Mouse (Mus musculus): Measurements from ENCODE around the gene Senp1. TPM values are rescaled to one million over a fixed set of nuclear protein-coding genes. Genes with fewer than 3 reads are reported as not detected.

The Senp1 gene
- polyA plus RNA-seq, 1 experiment, result 1.0 TPM

DNA sequence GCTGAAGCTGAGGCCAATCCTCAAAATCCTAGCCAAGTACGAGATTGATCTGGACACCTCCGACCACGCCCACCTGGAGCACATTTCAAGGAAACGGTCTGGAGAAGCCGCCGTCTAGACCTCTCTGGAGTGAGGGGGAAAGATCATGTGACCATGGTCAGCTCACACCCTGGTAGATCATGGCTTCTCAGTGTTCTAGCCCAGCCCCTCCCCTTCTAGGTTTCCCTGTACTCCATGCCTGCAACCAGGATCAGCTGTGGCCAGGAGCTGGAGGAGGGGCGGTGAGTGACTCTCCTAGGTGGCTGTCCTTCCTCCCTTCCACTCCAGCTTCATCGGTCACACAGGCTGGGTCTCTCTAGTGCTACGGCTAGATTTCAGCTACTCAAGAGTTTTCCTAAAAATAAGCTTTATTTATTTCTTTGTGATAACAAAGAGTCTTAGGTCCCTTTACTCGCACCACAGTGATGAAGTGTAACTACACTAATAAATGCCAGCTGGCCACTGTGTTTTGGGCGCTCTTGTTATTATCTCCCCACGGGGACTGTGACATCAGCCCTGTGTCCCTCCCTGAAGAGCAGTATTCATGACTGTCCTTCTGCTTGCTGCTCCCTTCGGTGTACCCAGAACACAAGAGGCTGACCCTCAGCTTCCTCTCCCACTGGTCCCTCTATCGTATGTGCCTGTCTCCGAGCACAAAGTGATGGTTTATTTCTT is 38.6 kb upstream of the Senp1 start:
- H3K4me1 ChIP-seq (ENCODE audit: control insufficient read depth), result no peaks in the 10 kb centered on the region
- no peak overlapping the region for H3K4me3 ChIP-seq (replicated peaks)
- no peaks in the 10 kb centered on the region for H3K27me3 ChIP-seq (ENCODE audit: control insufficient read depth)
- no peaks in the 10 kb centered on the region for H3K9me3 ChIP-seq (ENCODE audit: control insufficient read depth, low read length)
- TF ChIP-seq TAL1 (IDR thresholded peaks at IDR 0.05; ENCODE audit: low read length) (no peak), GATA1 (IDR thresholded peaks at IDR 0.05; ENCODE audit: low read length) (no peak)
- H3K36me3 ChIP-seq (ENCODE audit: control insufficient read depth), result peaks cover 99% of the 10 kb centered on the region

DNA sequence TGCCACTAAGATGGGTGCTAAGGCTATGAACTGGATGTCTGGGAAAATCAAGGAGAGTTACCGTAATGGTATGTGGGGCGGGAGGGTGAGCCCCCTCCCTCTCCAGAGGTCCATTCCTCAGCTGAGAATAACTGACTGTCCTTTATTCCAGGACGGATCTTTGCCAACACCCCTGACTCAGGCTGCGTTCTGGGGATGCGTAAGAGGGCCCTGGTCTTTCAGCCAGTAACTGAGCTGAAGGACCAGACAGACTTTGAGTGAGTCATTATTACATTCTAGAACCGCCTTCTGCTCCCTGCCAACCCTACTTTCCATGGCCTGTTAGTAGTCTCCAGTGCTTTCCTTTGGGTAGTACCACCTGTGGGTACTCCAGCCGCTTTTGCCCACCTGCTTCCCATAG is 37.9 kb upstream of the Senp1 start:
- H3K27me3 ChIP-seq (ENCODE audit: control insufficient read depth), result no peaks in the 10 kb centered on the region
- no peak overlapping the region for H3K4me3 ChIP-seq (replicated peaks)
- H3K36me3 ChIP-seq (ENCODE audit: control insufficient read depth), result peaks cover 99% of the 10 kb centered on the region
- TF ChIP-seq GATA1 (IDR thresholded peaks at IDR 0.05; ENCODE audit: low read length) (no peak), TAL1 (IDR thresholded peaks at IDR 0.05; ENCODE audit: low read length) (no peak)
- H3K4me1 ChIP-seq (ENCODE audit: control insufficient read depth), result no peaks in the 10 kb centered on the region
- H3K9me3 ChIP-seq (ENCODE audit: control insufficient read depth, low read length), result no peaks in the 10 kb centered on the region

DNA sequence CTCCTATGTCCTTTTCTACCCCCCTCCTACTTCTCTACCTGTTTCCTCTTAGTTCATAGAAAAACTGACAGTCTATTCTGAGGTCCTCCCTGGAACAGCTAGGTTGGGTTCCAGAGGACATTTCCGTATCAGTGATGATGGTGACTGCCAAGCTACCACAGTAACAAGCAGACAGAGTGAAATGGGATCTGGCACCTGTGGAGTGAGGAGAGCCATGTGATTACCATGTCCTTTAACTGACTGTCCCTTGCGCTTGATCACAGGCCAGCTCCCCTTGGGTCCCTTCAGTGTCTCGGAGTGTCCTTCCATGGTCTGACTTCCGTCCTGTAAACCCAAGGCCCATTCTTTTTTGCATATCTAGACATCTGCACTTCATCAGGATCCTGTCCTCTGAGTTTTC is 37.5 kb upstream of the Senp1 start:
- Histone ChIP-seq H3K36me3 (ENCODE audit: control insufficient read depth) (peaks cover 99% of the 10 kb centered on the region), H3K27me3 (ENCODE audit: control insufficient read depth) (no peaks in the 10 kb centered on the region), H3K4me3 (replicated peaks) (no peak overlapping the region), H3K9me3 (ENCODE audit: control insufficient read depth, low read length) (no peaks in the 10 kb centered on the region), H3K4me1 (ENCODE audit: control insufficient read depth) (no peaks in the 10 kb centered on the region)
- TF ChIP-seq GATA1 (IDR thresholded peaks at IDR 0.05; ENCODE audit: low read length) (no peak), TAL1 (IDR thresholded peaks at IDR 0.05; ENCODE audit: low read length) (no peak)

DNA sequence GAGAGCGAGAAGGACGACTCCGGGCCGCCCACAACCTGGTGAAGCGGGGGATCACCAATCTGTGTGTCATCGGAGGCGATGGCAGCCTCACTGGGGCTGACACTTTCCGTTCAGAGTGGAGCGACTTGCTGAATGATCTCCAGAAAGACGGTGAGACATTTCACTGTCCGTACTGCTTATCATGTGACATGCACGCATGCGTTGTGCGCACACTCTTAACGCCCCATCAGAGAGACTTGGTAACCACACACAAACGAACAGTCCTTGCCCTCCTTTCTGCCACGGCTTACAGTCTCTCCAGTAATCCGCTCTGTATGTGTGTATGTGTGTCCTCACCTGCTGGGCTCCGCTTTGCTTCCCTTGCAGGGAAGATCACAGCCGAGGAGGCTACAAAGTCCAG is 27.3 kb upstream of the Senp1 start:
- TF ChIP-seq GATA1 (IDR thresholded peaks at IDR 0.05; ENCODE audit: low read length), result no peak
- TF ChIP-seq TAL1 (IDR thresholded peaks at IDR 0.05; ENCODE audit: low read length), result no peak
- H3K36me3 ChIP-seq (ENCODE audit: control insufficient read depth), result peaks cover 91% of the 10 kb centered on the region
- H3K4me3 ChIP-seq (replicated peaks), result no peak overlapping the region
- no peaks in the 10 kb centered on the region for H3K27me3 ChIP-seq (ENCODE audit: control insufficient read depth)
- no peaks in the 10 kb centered on the region for H3K9me3 ChIP-seq (ENCODE audit: control insufficient read depth, low read length)
- peaks cover 25% of the 10 kb centered on the region for H3K4me1 ChIP-seq (ENCODE audit: control insufficient read depth)

DNA sequence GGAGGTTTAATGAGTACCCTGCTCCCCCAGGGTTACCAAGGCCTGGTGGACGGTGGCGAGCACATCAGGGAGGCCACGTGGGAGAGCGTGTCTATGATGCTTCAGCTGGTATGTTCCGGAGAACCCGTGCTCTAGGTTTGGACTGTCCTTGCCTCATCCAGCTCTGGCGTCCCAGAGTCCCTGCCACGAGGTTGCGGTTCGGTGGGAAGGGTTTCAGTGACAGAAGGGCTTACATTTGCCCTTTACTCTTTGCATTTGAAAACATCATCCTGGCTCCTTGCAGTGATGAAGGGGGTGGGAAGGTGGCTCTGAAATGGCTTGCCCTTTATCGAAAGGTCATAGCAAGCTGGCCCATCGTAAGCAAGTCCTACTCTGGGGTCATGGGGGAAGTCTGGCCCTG is 25.8 kb upstream of the Senp1 start:
- Histone ChIP-seq H3K9me3 (ENCODE audit: control insufficient read depth, low read length) (no peaks in the 10 kb centered on the region), H3K4me3 (replicated peaks) (no peak overlapping the region), H3K4me1 (ENCODE audit: control insufficient read depth) (peaks cover 38% of the 10 kb centered on the region), H3K36me3 (ENCODE audit: control insufficient read depth) (peaks cover 89% of the 10 kb centered on the region), H3K27me3 (ENCODE audit: control insufficient read depth) (no peaks in the 10 kb centered on the region)
- no peak for TF ChIP-seq TAL1 (IDR thresholded peaks at IDR 0.05; ENCODE audit: low read length)
- no peak for TF ChIP-seq GATA1 (IDR thresholded peaks at IDR 0.05; ENCODE audit: low read length)

DNA sequence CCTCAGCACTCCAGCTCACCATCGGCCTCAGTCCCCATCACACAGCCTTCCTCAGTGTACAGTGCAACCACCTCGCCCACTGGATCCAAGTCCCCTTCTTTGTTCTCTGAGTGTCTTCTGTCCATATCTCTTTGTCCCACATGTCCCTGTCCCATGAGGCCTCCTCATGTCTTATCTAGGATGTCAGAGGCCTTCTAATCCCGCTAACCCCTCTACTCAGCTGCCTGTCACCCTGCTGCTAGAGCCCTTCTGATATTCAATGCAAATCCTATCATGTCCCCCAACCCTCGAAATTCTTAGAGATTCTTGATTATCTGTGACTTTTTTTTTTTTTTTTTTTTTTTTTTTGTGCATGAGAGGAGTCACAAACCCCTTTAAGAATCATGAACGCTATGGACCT is 22.7 kb upstream of the Senp1 start:
- Histone ChIP-seq H3K27me3 (ENCODE audit: control insufficient read depth) (no peaks in the 10 kb centered on the region), H3K9me3 (ENCODE audit: control insufficient read depth, low read length) (no peaks in the 10 kb centered on the region), H3K4me1 (ENCODE audit: control insufficient read depth) (peaks cover 56% of the 10 kb centered on the region), H3K36me3 (ENCODE audit: control insufficient read depth) (peaks cover 82% of the 10 kb centered on the region), H3K4me3 (replicated peaks) (peak overlapping the region; percentile 44)
- peak; percentile 69 for TF ChIP-seq TAL1 (IDR thresholded peaks at IDR 0.05; ENCODE audit: low read length)
- TF ChIP-seq GATA1 (IDR thresholded peaks at IDR 0.05; ENCODE audit: low read length), result peak; percentile 17; the same call in 1 of the 2 replicates

DNA sequence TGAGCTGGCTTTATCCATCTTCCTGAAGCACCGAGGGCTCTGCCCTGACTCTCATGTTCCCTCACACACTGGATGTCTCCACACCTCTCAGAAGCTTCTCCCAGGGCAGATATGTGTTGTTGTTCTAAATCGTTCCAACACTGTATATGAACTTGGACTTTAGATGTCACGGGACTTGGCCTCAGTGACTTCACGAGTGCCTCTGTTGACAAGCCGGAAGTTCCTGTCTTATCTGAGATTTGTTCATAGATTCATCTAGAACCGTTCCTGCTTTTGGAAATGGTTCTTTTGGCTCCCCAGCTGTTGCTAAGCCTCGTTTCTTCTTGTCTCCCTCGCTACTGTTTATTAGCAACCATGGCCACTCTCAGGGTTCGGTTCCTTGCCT is 22.2 kb upstream of the Senp1 start:
- peak overlapping the region; percentile 44 for H3K4me3 ChIP-seq (replicated peaks)
- H3K36me3 ChIP-seq (ENCODE audit: control insufficient read depth), result peaks cover 77% of the 10 kb centered on the region
- TF ChIP-seq TAL1 (IDR thresholded peaks at IDR 0.05; ENCODE audit: low read length), result no peak
- no peaks in the 10 kb centered on the region for H3K27me3 ChIP-seq (ENCODE audit: control insufficient read depth)
- peaks cover 61% of the 10 kb centered on the region for H3K4me1 ChIP-seq (ENCODE audit: control insufficient read depth)
- no peaks in the 10 kb centered on the region for H3K9me3 ChIP-seq (ENCODE audit: control insufficient read depth, low read length)

DNA sequence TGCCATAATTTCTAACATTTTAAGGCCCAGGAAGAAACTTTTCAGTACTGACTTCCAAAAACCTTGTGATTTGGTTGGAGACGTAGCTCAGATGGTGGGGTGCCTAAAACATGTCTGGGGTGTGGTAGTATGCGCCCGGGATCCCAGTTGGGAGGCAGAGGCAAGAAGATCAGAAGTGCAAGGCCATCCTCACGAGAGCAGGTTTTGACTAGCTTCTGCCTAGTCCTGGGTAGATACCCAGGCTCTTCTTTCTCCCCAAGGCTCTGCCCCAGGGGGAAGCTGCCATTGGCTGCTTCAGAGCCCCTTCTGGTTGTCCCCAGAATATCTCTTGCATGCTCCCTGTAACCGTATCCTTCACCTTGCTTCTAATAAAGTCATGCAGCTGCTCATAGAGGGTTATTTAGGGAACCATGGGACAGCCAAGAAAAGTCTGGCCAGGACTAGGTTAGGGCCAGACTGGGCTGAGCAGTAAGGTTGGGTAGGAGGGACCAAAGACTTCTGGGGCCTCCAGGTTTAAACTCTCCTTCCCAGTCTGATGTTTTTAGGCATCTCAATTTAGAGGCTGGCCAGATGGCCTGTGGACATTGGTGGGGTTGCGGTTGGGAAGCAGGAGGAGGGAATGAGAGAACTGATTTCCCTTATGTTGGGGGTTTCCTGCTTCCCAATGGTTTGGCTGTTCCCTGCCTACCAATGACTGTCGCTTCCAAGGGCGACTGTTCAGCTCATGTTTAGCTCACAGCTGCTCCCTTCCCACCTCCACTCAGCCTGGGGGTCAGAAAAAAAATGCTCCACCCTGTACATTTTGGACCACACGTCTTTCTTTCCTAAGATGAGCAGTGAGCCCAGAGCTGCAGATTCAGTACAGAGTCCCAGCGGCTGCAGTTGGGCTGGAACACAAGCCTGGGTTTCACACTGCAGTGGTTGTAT is 21.6 kb upstream of the Senp1 start:
- Histone ChIP-seq H3K4me1 (ENCODE audit: control insufficient read depth) (peaks cover 66% of the 10 kb centered on the region), H3K36me3 (ENCODE audit: control insufficient read depth) (peaks cover 72% of the 10 kb centered on the region)

DNA sequence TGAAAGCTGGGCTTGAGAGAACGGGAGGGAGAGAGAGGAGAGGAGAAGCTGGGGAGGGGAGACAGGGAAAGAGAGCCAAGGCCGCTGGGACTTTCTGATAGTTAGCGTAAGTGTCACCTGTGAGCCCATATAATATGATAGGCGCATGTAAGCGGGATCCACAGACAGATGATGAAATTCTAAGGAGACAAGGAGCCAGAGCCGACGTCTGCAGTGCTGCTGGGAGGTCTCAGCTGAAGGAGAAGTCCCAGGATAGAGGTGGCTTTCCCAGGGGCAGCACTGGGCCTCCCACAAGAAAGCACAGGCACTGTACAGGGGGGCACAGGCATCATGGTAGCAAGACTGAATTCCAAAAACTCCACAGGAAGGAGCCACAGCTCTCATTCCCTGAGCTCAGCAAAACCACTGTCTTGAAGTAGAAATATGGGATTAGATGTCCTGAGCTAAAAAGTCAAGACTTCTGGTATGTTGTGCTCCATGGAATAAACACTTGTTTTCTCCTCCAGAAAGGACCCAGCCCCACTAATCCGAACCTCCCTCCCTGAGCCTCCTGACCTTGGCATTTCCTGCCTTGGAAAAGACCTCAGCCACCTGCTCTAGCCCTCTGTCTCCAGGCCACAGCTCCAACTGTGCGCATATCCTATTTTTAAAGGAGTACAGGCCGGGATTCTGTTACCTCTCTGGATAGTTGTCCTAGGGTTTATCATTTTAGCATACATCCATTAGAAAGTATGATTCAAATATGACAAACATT is 20.7 kb upstream of the Senp1 start:
- H3K36me3 ChIP-seq (ENCODE audit: control insufficient read depth), result peaks cover 67% of the 10 kb centered on the region

More for the DNA sequence above, 21.6 kb upstream of the Senp1 start:
- TF ChIP-seq GATA1 (IDR thresholded peaks at IDR 0.05; ENCODE audit: low read length), result no peak
- no peak for TF ChIP-seq TAL1 (IDR thresholded peaks at IDR 0.05; ENCODE audit: low read length)
- no peak overlapping the region for H3K4me3 ChIP-seq (replicated peaks)
- H3K27me3 ChIP-seq (ENCODE audit: control insufficient read depth), result no peaks in the 10 kb centered on the region
- H3K9me3 ChIP-seq (ENCODE audit: control insufficient read depth, low read length), result no peaks in the 10 kb centered on the region

More for the DNA sequence above, 20.7 kb upstream of the Senp1 start:
- Histone ChIP-seq H3K4me3 (replicated peaks) (no peak overlapping the region), H3K27me3 (ENCODE audit: control insufficient read depth) (no peaks in the 10 kb centered on the region), H3K9me3 (ENCODE audit: control insufficient read depth, low read length) (no peaks in the 10 kb centered on the region), H3K4me1 (ENCODE audit: control insufficient read depth) (peaks cover 75% of the 10 kb centered on the region)
- TF ChIP-seq GATA1 (IDR thresholded peaks at IDR 0.05; ENCODE audit: low read length), result no peak
- no peak for TF ChIP-seq TAL1 (IDR thresholded peaks at IDR 0.05; ENCODE audit: low read length)

Measured in erythroblast, embryonic 14.5 days (primary cell).